Mouse (Mus musculus) retina, postnatal 1 day (tissue): ENCODE results near the gene Vps41.

ENCODE experiments used
- DNase-seq: peaks from one replicate; pipeline ENCODE4 v3.0.0-alpha.2; 2012

Vps41 gene

GRCm38 (mm10) chr13:18797555-18797954 lies 80.5 kb downstream of the Vps41 start:
- no peak for DNase-seq

- DNase-seq, result no peak
Measured at GRCm38 (mm10) chr13:18800434-18800833, 83.3 kb downstream of the Vps41 start.

- peak; percentile 4 for DNase-seq
Measured at GRCm38 (mm10) chr13:18809465-18809864, 92.4 kb downstream of the Vps41 start.

- peak; percentile 86 for DNase-seq
Measured at GRCm38 (mm10) chr13:18809978-18810675, 93.0 kb downstream of the Vps41 start.

GRCm38 (mm10) chr13:18824420-18825123 lies 107.5 kb downstream of the Vps41 start:
- DNase-seq, result no peak

GRCm38 (mm10) chr13:18827029-18827428 lies 109.9 kb downstream of the Vps41 start:
- no peak for DNase-seq

- no peak for DNase-seq
Measured at GRCm38 (mm10) chr13:18830486-18830885, 113.4 kb downstream of the Vps41 start.

GRCm38 (mm10) chr13:18839231-18839630 lies 122.1 kb downstream of the Vps41 start:
- no peak for DNase-seq

GRCm38 (mm10) chr13:18840366-18840765 lies 123.3 kb downstream of the Vps41 start:
- no peak for DNase-seq

GRCm38 (mm10) chr13:18841019-18841418 lies 123.9 kb downstream of the Vps41 start:
- DNase-seq, result no peak

- no peak for DNase-seq
Measured at GRCm38 (mm10) chr13:18841752-18842282, 124.7 kb downstream of the Vps41 start.

GRCm38 (mm10) chr13:18842556-18842955 lies 125.5 kb downstream of the Vps41 start:
- no peak for DNase-seq

- DNase-seq, result no peak
Measured at GRCm38 (mm10) chr13:18843546-18843945, 126.5 kb downstream of the Vps41 start.

- DNase-seq, result no peak
Measured at GRCm38 (mm10) chr13:18847386-18847785, 130.3 kb downstream of the Vps41 start.

GRCm38 (mm10) chr13:18849563-18849962 lies 132.5 kb downstream of the Vps41 start:
- DNase-seq, result no peak

- no peak for DNase-seq
Measured at GRCm38 (mm10) chr13:18851182-18851581, 134.1 kb downstream of the Vps41 start.

- no peak for DNase-seq
Measured at GRCm38 (mm10) chr13:18852718-18853117, 135.6 kb downstream of the Vps41 start.

GRCm38 (mm10) chr13:18856026-18856802 lies 139.1 kb downstream of the Vps41 start:
- DNase-seq, result no peak

GRCm38 (mm10) chr13:18858183-18858582 lies 141.1 kb downstream of the Vps41 start:
- no peak for DNase-seq

- DNase-seq, result no peak
Measured at GRCm38 (mm10) chr13:18859389-18859788, 142.3 kb downstream of the Vps41 start.

- peak; percentile 68 for DNase-seq
Measured at GRCm38 (mm10) chr13:18868030-18868490, 151.0 kb downstream of the Vps41 start.

GRCm38 (mm10) chr13:18868825-18869224 lies 151.7 kb downstream of the Vps41 start:
- DNase-seq, result no peak

- DNase-seq, result no peak
Measured at GRCm38 (mm10) chr13:18875321-18875720, 158.2 kb downstream of the Vps41 start.
